Mouse (Mus musculus) layer of hippocampus, adult 18-20 months (tissue): ENCODE measurements around the gene Asic4. TPM values are rescaled to one million over a fixed set of nuclear protein-coding genes. Genes with fewer than 3 reads are reported as not detected.

Experiments
- DNase-seq, 2 experiments: peaks; one replicate each; pipeline ENCODE4 v3.0.0; 2022; ENCODE audit warnings: low spot score in 2 of 2
- total RNA-seq, 2 experiments: library from RNA; stranded (reverse); gene quantifications; 2 replicates each; pipeline ENCODE4 v1.2.3; 2021

Gene Asic4
- total RNA-seq, 2 experiments from 2014 or later, result 7.3 to 8.1 TPM

DNA sequence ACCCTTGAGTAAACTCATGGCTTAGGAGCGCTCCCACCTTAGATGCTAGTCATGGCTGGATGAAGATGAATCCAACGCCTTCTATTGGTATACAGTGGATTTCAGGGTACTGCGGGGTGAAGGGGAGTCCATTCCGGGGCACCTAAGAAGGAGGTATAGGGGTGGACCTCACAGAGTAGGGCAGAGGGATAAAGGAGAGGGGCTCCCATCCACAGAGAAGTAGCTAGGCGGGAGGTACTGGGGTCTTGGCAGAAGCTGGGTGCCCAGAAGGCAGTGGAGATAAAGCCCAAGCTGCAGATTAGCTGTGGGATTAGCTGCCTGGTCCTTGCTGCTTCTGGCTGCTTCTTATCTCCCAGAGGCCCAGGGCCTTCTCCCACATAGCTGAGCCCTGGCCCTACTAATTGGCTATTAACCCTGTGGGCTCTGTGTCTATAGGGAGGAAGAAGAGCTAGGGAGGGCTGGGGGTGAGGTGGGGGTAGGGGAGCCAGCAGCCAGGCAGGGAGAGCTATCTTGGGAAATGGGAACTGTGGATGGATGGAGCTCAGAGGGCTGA, 13.5 kb downstream of the Asic4 start:
- no peak for DNase-seq

GRCm38 (mm10) chr1:75467215-75467927, 17.1 kb downstream of the Asic4 start:
- peak; percentile 67 to 90 for DNase-seq

DNA sequence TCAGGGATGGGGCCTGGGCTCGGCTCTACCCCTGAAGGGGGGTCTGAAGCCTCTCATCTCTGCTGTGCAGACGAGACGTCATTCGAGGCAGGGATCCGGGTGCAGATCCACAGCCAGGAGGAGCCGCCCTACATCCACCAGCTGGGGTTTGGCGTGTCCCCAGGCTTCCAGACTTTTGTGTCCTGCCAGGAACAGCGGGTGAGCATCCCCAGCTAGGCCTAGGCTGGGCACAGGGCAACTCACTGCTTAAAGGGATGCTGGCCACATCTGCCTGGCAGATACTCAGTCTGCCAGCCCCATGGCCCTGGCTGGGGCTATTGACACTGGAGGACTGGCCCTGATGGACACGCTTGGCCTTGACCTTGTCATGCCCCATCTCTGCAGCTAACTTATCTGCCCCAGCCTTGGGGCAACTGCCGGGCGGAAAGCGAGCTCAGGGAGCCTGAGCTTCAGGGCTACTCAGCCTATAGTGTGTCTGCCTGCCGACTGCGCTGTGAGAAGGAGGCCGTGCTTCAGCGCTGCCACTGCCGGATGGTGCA, 19.1 kb downstream of the Asic4 start:
- DNase-seq, result no peak

- no peak for DNase-seq
Measured at GRCm38 (mm10) chr1:75476441-75476840, 26.2 kb downstream of the Asic4 start.

DNA sequence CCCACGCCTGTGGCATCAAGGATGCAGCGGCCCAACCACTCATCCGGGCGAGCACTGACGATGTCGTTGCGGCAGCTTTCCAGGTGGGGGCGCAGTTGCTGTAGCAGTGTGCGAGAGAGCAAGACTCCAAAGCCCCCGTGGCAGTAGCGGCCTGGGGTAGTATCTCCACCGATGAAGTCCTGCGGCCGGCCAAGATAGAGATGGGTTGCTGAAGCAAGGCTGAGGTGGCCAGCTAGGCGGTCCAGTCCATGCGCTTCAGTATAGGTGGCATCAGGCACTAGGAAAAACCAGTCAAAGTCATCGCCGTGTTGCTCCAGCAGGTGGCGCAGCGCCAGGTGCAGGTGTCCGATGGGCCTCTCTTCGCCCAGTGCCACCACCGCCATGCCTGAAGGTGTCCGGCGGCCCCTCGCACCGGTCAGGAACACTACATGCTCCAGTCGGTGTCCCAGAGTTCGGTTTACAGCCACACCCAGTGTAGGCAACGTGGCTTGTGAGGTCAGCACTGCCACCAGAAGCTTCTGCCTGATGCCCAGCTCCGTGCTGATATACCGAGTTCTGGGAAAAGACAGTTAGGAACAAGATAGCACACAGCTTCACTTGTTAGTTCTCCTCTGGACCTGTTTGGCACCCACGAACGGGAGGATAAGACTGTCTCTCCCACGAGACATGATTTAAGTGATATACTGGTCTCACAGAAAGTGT, 27.2 kb downstream of the Asic4 start:
- DNase-seq, result peak; percentile 71 to 87

DNA sequence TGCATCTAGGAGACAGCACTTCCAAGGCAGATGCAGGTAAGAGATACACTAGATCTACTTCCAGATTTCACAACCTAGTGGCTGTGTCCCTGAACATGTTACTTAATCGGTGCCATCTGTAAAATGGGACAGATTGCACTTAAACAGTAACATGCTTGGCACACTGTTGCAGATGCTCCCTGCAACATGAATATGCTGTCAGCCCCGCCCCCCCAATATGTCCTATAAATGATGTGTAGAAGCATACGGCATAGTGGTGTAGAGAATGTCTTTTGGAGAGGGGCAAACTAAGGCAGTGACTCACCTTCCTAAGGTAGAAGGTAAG, 27.7 kb downstream of the Asic4 start:
- DNase-seq, result peak in 1 of 2 experiments; percentile 70

DNA sequence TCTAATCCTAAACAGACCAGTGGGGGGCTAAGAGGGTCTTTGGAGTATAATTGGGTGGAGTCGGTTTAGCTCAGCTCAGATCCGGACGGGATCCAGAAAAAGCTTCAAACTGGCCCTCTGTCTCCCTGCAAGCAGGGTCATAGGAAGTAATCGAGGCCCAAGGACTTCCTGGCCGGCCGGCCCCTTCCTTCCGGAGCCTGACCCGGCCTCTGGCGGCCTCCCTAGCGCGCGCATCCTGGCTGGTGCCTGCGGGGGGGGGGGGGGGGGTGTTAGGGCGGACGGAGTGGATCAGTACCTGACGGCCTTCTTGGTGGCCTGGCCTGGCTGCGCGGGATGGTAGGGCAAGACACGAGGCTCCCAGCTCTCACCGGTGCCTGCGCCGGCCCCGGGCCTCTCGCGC, 28.3 kb downstream of the Asic4 start:
- DNase-seq, result no peak

DNA sequence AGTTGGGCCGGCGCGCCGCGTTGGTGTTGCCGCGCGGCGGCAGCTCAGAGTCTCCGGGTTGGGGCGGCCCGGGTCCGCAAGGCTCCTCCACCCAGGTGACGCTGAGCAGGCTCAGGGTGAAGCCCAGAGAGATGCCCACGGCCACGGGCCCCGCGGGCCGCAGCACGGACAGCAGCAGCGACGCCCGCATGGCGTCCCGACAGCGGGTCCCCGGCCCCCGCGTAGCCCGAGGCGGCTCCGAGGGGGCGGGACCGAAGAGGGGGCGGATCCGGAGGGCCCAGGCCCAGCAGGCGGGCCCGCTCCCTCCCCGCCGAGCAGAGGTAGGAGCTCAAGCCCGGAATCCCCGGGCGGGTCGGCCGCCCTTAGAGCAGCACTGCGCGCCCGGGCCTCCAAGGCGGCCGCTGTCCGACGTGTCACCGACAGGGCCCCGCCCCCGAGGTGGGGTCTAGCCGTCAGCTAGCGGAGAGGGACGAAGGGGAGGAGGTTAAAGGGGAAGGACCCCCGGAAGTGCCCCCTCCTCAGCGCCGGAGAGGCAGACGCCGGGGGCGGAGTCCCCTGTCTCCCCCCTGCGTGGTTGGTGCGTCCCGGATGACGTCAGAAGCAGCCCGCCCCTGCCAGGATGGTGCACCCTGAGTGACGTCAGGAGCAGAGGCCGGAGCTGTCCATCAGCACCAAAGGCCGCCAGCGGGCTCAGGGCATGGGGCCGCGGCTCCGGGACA, 28.8 kb downstream of the Asic4 start, which contains the start of the genes Chpf and Tmem198:
Gene Chpf, minus strand, starts transcription at position 392 of the 719 bp plus-strand sequence.
Gene Tmem198, plus strand, starts transcription at position 617 of the 719 bp plus-strand sequence.
- DNase-seq, result peak; percentile 96 to 98

DNA sequence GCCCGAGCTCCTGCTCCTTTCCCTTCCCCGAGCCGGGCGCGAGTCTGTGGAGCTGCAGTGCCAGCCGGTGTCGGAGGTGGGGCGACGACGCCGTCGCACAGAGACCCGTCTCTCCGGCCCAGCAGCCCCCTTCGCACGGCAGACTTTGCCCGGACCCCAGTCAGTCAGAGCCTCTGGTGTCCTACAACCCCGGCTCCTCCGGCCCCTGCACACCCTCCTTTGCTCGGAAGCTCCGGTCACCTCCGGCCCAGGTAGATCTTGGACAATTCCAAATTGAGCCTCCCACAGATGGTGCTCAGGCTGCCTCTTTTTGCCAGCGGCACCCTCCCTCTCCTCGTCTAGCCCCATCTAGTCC, 29.4 kb downstream of the Asic4 start:
- DNase-seq, result peak in 1 of 2 experiments; percentile 34

DNA sequence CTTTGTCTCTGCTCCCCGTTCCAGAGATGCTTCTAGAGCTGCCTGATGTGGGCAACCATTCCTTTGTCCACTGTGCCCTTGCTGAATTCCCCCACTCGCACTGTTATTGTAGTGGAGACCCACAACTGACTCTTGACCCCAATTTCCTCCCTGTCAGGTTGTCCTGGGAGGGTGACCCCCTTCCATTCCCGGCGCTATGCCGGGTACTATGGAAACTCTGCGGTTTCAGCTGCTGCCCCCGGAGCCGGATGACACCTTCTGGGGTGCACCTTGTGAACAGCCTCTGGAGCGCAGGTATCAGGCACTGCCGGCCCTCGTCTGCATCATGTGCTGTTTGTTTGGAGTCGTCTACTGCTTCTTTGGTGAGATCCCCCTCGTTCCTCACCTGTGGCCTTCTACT, 29.8 kb downstream of the Asic4 start:
- DNase-seq, result no peak

GRCm38 (mm10) chr1:75480735-75481134, 30.5 kb downstream of the Asic4 start:
- peak in 1 of 2 experiments; percentile 66 for DNase-seq

- DNase-seq, result no peak
Measured at GRCm38 (mm10) chr1:75486561-75486960, 36.3 kb downstream of the Asic4 start.

DNA sequence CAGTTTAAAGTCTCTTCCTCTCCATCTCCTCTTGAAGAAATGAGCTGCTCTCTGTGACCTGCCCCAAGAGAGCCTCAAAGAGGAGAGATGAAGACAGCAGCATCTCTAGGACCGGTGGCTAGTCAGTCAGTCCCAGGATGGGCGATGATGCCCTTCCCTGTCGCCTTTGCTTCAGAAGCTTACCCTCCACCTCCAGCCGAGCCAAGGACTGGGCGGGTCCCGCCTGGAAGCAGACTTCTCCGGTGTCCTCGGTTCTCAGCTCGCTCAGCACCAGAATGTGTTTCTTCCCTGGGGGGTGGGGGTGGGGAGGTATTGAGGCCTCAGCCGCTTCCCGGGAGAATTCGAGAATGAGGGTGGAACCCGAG, 36.8 kb downstream of the Asic4 start:
- DNase-seq, result no peak

GRCm38 (mm10) chr1:75487405-75488161, 37.3 kb downstream of the Asic4 start:
- DNase-seq, result peak in 1 of 2 experiments; percentile 60

DNA sequence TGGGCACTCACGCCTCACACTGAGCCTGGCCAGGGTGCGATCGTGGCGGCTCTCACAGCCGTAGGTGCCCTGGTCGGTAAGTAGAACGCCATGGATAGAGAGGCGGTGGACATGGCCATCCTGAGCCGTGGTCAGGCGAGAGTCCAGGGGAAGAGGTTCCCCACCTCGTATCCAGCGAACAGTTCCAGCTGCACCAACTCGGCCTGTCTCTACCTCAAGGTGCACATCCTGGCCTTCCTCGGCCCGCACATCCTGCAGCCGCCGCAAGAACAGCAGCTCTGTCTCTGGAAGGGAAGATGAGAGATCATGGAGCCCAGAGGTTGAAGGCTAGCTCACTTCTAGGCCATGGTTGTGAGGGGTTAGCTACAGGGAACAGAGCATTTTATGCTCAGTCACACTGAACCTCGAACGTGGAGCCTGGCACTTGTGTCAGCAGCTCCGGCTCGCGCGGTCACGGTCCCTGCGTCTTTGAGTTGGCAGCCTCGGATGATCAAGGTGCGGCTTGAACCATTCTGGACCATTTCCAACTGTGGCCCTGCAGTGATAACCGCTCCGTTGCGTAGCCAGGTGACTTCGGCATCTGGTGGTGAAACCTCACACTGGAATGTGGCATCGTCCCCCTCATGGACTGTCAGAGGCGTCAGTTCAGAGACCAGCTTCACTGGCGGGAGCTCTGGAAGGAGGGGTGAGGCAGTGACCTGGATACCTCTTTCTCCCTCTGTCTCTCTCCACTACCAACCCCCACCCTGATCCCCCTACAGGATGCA, 40.7 kb downstream of the Asic4 start:
- DNase-seq, result no peak

DNA sequence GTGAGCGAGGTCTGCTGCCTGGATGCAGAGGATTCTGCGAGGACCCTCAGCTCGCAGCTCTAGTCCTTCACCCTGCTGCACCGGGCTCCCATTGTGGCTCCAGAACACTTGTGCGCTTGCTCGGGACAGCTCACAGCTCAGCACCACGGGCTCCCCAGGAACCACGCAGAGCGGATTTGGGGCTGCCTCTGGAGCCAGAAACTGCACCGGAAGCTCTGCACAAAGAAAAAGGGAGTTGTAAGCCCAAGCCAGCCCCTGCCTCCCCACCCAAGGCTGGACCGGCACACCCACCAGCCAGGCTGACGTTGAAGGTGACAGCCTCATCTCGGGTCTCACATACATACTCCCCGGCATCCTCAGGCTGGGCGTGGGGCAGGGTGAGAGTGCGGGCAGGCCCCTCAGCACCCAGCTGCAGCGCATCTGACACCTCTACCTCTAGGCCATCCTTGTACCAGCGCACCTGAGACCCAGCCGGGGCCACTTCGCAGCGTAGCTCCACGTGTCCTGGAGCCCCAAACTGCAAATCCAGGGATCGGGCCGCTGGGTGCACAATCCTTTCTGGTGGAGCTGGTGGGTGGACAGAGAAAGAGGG, 42.4 kb downstream of the Asic4 start:
- no peak for DNase-seq

DNA sequence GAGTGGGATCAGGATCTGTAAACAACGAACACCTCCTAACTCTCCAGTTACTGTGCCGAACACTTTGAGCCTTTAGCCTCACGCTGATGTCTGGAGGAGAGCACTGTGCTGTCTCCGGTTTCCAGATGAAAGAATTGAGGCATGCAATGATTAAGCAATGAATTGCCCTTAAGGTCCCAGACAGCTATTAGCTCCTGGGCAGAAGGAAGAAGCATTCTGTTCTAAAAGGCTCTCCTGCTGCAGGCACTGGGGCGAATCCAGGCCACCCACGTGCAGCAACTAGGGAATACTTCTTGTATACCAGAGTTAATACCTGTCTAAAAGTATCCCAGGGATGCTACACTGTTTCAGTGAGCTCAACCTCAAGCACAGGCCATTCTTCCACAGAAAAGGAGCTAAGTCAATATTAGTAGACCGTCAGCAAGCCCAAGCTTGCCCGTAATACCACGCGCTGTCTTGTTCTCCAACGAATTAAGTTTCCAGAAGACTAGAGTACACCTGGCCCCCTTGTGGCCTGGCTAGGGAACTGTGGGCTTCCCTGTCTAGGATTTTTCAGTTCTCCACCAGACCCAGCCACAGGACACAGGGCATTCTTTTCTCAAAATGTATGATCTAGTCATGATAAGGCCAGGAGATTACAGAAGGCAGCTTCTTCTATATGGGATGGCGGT, 44.8 kb downstream of the Asic4 start:
- peak in 1 of 2 experiments; percentile 43 for DNase-seq

GRCm38 (mm10) chr1:75498897-75499296, 48.7 kb downstream of the Asic4 start:
- no peak for DNase-seq

- DNase-seq, result no peak
Measured at GRCm38 (mm10) chr1:75499441-75499840, 49.2 kb downstream of the Asic4 start.
